In genomic region chr6:147458637-147459301, GRCm38 (mm10) we compare ENCODE assay signal across 25 mouse cellular contexts. TPM values are rescaled to one million over a fixed set of nuclear protein-coding genes. Genes with fewer than 3 reads are reported as not detected.
DNase-seq lines count a peak whose midpoint lies in the region; ATAC-seq and TF ChIP-seq lines count a peak whose summit lies in the region.
"Had no signal": no experiment of that assay in that cellular context is flagged by ENCODE, and none has a peak within 500 bp of the region (broad histone marks: within the 10 kb centered on the region; RNA-seq: fewer than 3 reads in every experiment).

No protein-coding gene starts in this region.

- no peaks in the 10 kb centered on the region for H3K4me1 ChIP-seq in kidney, embryonic 15.5 days
- H3K4me1 ChIP-seq in midbrain, postnatal 0 days (ENCODE audit: insufficient read depth, low read length), result no peaks in the 10 kb centered on the region
- no peaks in the 10 kb centered on the region for H3K4me1 ChIP-seq in midbrain, embryonic 14.5 days (ENCODE audit: control insufficient read depth, insufficient read depth, low read length)
- H3K4me1 ChIP-seq: forebrain, embryonic 10.5 days; forebrain, embryonic 13.5 days; hindbrain, embryonic 13.5 days had no signal

- no peak overlapping the region for H3K9ac ChIP-seq in kidney, embryonic 15.5 days
- H3K9ac ChIP-seq in midbrain, postnatal 0 days (replicated peaks; ENCODE audit: low read length, poor library complexity, severe bottlenecking), result no peak overlapping the region
- H3K9ac ChIP-seq in midbrain, embryonic 14.5 days (replicated peaks; ENCODE audit: low read length), result no peak overlapping the region
- H3K9ac ChIP-seq: forebrain, embryonic 13.5 days; hindbrain, embryonic 13.5 days had no signal

- H3K9me3 ChIP-seq in kidney, embryonic 15.5 days (replicated peaks), result no peaks in the 10 kb centered on the region
- no peaks in the 10 kb centered on the region for H3K9me3 ChIP-seq in midbrain, postnatal 0 days (ENCODE audit: low read length)
- H3K9me3 ChIP-seq in midbrain, embryonic 14.5 days (ENCODE audit: control insufficient read depth, low read length), result no peaks in the 10 kb centered on the region
- H3K9me3 ChIP-seq: forebrain, embryonic 10.5 days; forebrain, embryonic 13.5 days; hindbrain, embryonic 13.5 days had no signal

- no peak overlapping the region for H3K27ac ChIP-seq in kidney, embryonic 15.5 days
- no peak overlapping the region for H3K27ac ChIP-seq in midbrain, postnatal 0 days (ENCODE audit: low read depth, low read length)
- H3K27ac ChIP-seq in midbrain, embryonic 14.5 days (replicated peaks; ENCODE audit: low read depth, low read length), result no peak overlapping the region
- H3K27ac ChIP-seq: forebrain, embryonic 10.5 days; forebrain, embryonic 13.5 days; gastrocnemius, adult 2 months; hindbrain, embryonic 13.5 days had no signal

- WGBS in kidney, embryonic 15.5 days, result 47% methylated on average over 11 of the region's 11 CpGs
- WGBS in midbrain, postnatal 0 days, result 86% methylated on average over 11 of the region's 11 CpGs
- WGBS in midbrain, embryonic 14.5 days, result 86% methylated on average over 11 of the region's 11 CpGs

- H3K27me3 ChIP-seq in kidney, embryonic 15.5 days, result no peaks in the 10 kb centered on the region
- H3K27me3 ChIP-seq in midbrain, postnatal 0 days (ENCODE audit: insufficient read depth, low read length), result no peaks in the 10 kb centered on the region
- H3K27me3 ChIP-seq in midbrain, embryonic 14.5 days (ENCODE audit: control insufficient read depth, insufficient read depth, low read length), result no peaks in the 10 kb centered on the region
- H3K27me3 ChIP-seq: forebrain, embryonic 13.5 days; hindbrain, embryonic 13.5 days had no signal

- DNase-seq in kidney, postnatal 25 days, result no peak
- DNase-seq in midbrain, postnatal 0 days (ENCODE audit: low spot score), result peak; percentile 14
- DNase-seq in midbrain, embryonic 14.5 days, result no peak
- peak; percentile 11 for DNase-seq in forelimb bud, embryonic 11.5 days (ENCODE audit: low read depth, low spot score)
- peak; percentile 7 for DNase-seq in mesoderm, embryonic 11.5 days (ENCODE audit: low read depth, low spot score)
- no peak for DNase-seq in adrenal gland, postnatal 14 days
- no peak for DNase-seq in embryo, embryonic 9.5 days (ENCODE audit: extremely low spot score)
- DNase-seq: adrenal gland, adult 2 months; adrenal gland, postnatal 25 days; cerebellum, adult 11-12 months; cerebellum, adult 8-10 months; cerebellum, postnatal 10 days; cerebellum, postnatal 36 days; embryo, embryonic 11 days; gastrocnemius, adult 2 months; gastrocnemius, postnatal 14 days; heart, adult 11 months had no signal

- no peak overlapping the region for H3K4me3 ChIP-seq in kidney, embryonic 15.5 days (replicated peaks)
- H3K4me3 ChIP-seq in midbrain, postnatal 0 days (ENCODE audit: low read depth, low read length), result no peak overlapping the region
- H3K4me3 ChIP-seq in midbrain, embryonic 14.5 days (replicated peaks; ENCODE audit: low read depth, low read length), result no peak overlapping the region
- H3K4me3 ChIP-seq: forebrain, embryonic 10.5 days; forebrain, embryonic 13.5 days; gastrocnemius, adult 2 months; hindbrain, embryonic 13.5 days had no signal

- H3K4me2 ChIP-seq in kidney, embryonic 15.5 days, result no peak overlapping the region
- no peak overlapping the region for H3K4me2 ChIP-seq in midbrain, postnatal 0 days (ENCODE audit: low read depth, low read length, poor library complexity, severe bottlenecking)
- H3K4me2 ChIP-seq in midbrain, embryonic 14.5 days (ENCODE audit: low read length), result no peak overlapping the region
- H3K4me2 ChIP-seq: forebrain, embryonic 13.5 days; heart, embryonic 11.5 days; hindbrain, embryonic 13.5 days had no signal

- H3K36me3 ChIP-seq in kidney, embryonic 15.5 days, result no peaks in the 10 kb centered on the region
- no peaks in the 10 kb centered on the region for H3K36me3 ChIP-seq in midbrain, postnatal 0 days (ENCODE audit: insufficient read depth, low read length)
- no peaks in the 10 kb centered on the region for H3K36me3 ChIP-seq in midbrain, embryonic 14.5 days (ENCODE audit: control insufficient read depth, insufficient read depth, low read length)
- H3K36me3 ChIP-seq: forebrain, embryonic 10.5 days; hindbrain, embryonic 13.5 days had no signal

- peak; percentile 94 for ATAC-seq in kidney, embryonic 15.5 days (replicated peaks; ENCODE audit: low FRiP score)
- ATAC-seq in midbrain, postnatal 0 days (ENCODE audit: low FRiP score), result no peak
- ATAC-seq in midbrain, embryonic 14.5 days (ENCODE audit: low FRiP score, low TSS enrichment), result no peak
- ATAC-seq: CD4-positive, CD25-positive, alpha-beta regulatory T cell, adult 4 months; forebrain, embryonic 13.5 days; forebrain, embryonic 16.5 days had no signal

- TF ChIP-seq CTCF in midbrain, postnatal 0 days (IDR thresholded peaks at IDR 0.05), result no peak

RNA-seq across cellular contexts. Expression of gene Ccdc91, which starts 16.9 kb away (rescaled TPM):
- 25.2 and 29.3 TPM in 2 replicates for polyA plus RNA-seq in kidney, embryonic 15.5 days (2015; fragmentation: Nextera tagmentation; extraction: Ambion mirVana)
- total RNA-seq in midbrain, postnatal 0 days (2014; rRNA removed), result 36.5 and 38.2 TPM in 2 replicates
- polyA plus RNA-seq in midbrain, postnatal 0 days (2015; fragmentation: Nextera tagmentation; extraction: Ambion mirVana), result 40.3 and 47.6 TPM in 2 replicates
- polyA plus RNA-seq in midbrain, embryonic 14.5 days (2014; fragmentation: Nextera tagmentation; extraction: Ambion mirVana), result 33.1 and 37.7 TPM in 2 replicates
- 35.3 and 35.5 TPM in 2 replicates for total RNA-seq in adrenal gland, postnatal 14 days (2021)
- total RNA-seq: MEL had no signal

Comparison
In these comparisons a context has a peak if more than half of its experiments do, and no peak if none do; other contexts are left out.
1. DNase-seq: peak in midbrain, postnatal 0 days (single experiment), forelimb bud, embryonic 11.5 days (single experiment) and mesoderm, embryonic 11.5 days (single experiment); none in kidney, postnatal 25 days (0 of 2), midbrain, embryonic 14.5 days (single experiment), adrenal gland, postnatal 14 days (single experiment) and embryo, embryonic 9.5 days (single experiment).